Mouse (Mus musculus) C2C12 (cell line): ENCODE results near the gene Map3k11.

ENCODE experiments used
- CEBPB ChIP-seq: IDR thresholded peaks from one replicate; pipeline ENCODE4 v1.6.1; 2011; ENCODE audit warnings: low read depth, mild to moderate bottlenecking, control low read depth, moderate library complexity
- CTCF ChIP-seq: IDR thresholded peaks from one replicate; pipeline ENCODE4 v1.5.1; 2011; ENCODE audit not compliant: control insufficient read depth, insufficient read depth, insufficient read length
- MAX ChIP-seq: IDR thresholded peaks from one replicate; pipeline ENCODE4 v1.6.1; 2011; ENCODE audit warnings: mild to moderate bottlenecking, control low read depth
- MYOD1 ChIP-seq: IDR thresholded peaks from one replicate; pipeline ENCODE4 v1.6.1; 2011; ENCODE audit warnings: low read depth; ENCODE audit not compliant: control insufficient read depth, insufficient read length
- MYOG ChIP-seq: IDR thresholded peaks from one replicate; pipeline ENCODE4 v1.6.1; 2011; ENCODE audit not compliant: control insufficient read depth, insufficient read length; ENCODE audit errors: extremely low read depth
- USF1 ChIP-seq: IDR thresholded peaks from one replicate; pipeline ENCODE4 v1.6.1; 2011; ENCODE audit warnings: low read depth, mild to moderate bottlenecking, control low read depth, moderate library complexity

GRCm38 (mm10) chr19:5751742-5752141 is 63.2 kb downstream of the Map3k11 start:
- TF ChIP-seq CTCF (no peak), MAX (no peak), MYOD1 (no peak), USF1 (no peak), MYOG (no peak), CEBPB (no peak)
